Mouse (Mus musculus) limb, embryonic 15.5 days (tissue): ENCODE measurements around the gene Gm5798. TPM values are rescaled to one million over a fixed set of nuclear protein-coding genes. Genes with fewer than 3 reads are reported as not detected.
"Not testable (repeated sequence)": the region's sequence is repeated elsewhere in the genome, so short reads cannot be mapped to it uniquely, and the experiment has no call there.

Experiments used
- ATAC-seq: fragments of 200-750 bp; cut with Nextera tagmentation; 2 replicates; pipeline ENCODE4 v1.8.0; 2017; ENCODE audit warnings: low read depth, moderate TSS enrichment; ENCODE audit not compliant: insufficient number of reproducible peaks, low FRiP score, low TSS enrichment
- H3K27ac ChIP-seq: fragments of 300-500 bp; sonication (generic); 2 replicates; pipeline ENCODE4 v1.5.1; 2015; ENCODE audit warnings: moderate library complexity, mild to moderate bottlenecking, inconsistent platforms
- H3K27me3 ChIP-seq: fragments of 300-500 bp; sonication (generic); 2 replicates; pipeline ENCODE4 v1.6.1; 2015; ENCODE audit warnings: inconsistent platforms
- H3K36me3 ChIP-seq: fragments of 300-500 bp; sonication (generic); 2 replicates; pipeline ENCODE4 v1.6.1; 2015; ENCODE audit warnings: inconsistent platforms
- H3K4me1 ChIP-seq: fragments of 300-500 bp; sonication (generic); 2 replicates; pipeline ENCODE4 v1.6.1; 2015; ENCODE audit warnings: inconsistent platforms
- H3K4me2 ChIP-seq: fragments of 300-500 bp; sonication (generic); 2 replicates; pipeline ENCODE4 v1.6.1; 2015; ENCODE audit warnings: mild to moderate bottlenecking, inconsistent platforms
- H3K4me3 ChIP-seq: fragments of 300-500 bp; sonication (generic); 2 replicates; pipeline ENCODE4 v1.5.1; 2015; ENCODE audit warnings: mild to moderate bottlenecking, inconsistent platforms
- H3K9ac ChIP-seq: fragments of 300-500 bp; sonication (generic); 2 replicates; pipeline ENCODE4 v1.6.1; 2015; ENCODE audit warnings: inconsistent platforms
- H3K9me3 ChIP-seq: fragments of 300-500 bp; sonication (generic); 2 replicates; pipeline ENCODE4 v1.6.1; 2016; ENCODE audit warnings: inconsistent platforms
- WGBS: fragments of 180-500 bp; shearing (Covaris S2); methylation state at CpG from one replicate; pipeline ENCODE4 v1.1.7; 2015; 5-methylcytosine and 5-hydroxymethylcytosine counted together
- polyA plus RNA-seq: library from polyadenylated mRNA; unstranded; fragments of >200 nt; fragmentation: Nextera tagmentation; extraction: Ambion mirVana; gene quantifications from 2 replicates; pipeline ENCODE4 v1.2.1, GENCODE M21; 2015

Gm5798 gene
- not detected in 2 replicates for polyA plus RNA-seq

GRCm38 (mm10) chr14:41348309-41348708 is at the start of gene Gm5798:
Gm5798 (plus strand) TSS chr14:41348609.
- H3K27ac ChIP-seq, H3K27me3 ChIP-seq, H3K4me1 ChIP-seq, H3K9ac ChIP-seq, H3K4me3 ChIP-seq, H3K4me2 ChIP-seq, H3K9me3 ChIP-seq, H3K36me3 ChIP-seq, ATAC-seq: not testable (repeated sequence)
- WGBS: 61% methylated on average over 2 of the region's 2 CpGs

- no CpG with 5 or more reads among the region's 3 CpGs for WGBS
- H3K27me3 ChIP-seq, H3K4me3 ChIP-seq, ATAC-seq, H3K4me1 ChIP-seq, H3K9ac ChIP-seq, H3K27ac ChIP-seq, H3K9me3 ChIP-seq, H3K4me2 ChIP-seq, H3K36me3 ChIP-seq: not testable (repeated sequence)
Observed at GRCm38 (mm10) chr14:41386279-41386678, 37.9 kb downstream of the Gm5798 start, which contains the start of gene Gm7945. Gm7945 (minus strand) TSS chr14:41386379.

Other genes with a start within 250 kb of the Gm5798 start
- gene Mat1a, start 243.6 kb upstream of the Gm5798 start, polyA plus RNA-seq: 0.13 TPM in 1 of 2 replicates, not detected in the other
- gene Sftpa1, start 216.8 kb upstream of the Gm5798 start, polyA plus RNA-seq: not detected in 2 replicates
- not detected in 2 replicates for gene Mbl1, start 197.2 kb upstream of the Gm5798 start, polyA plus RNA-seq
- gene Sftpd, start 163.5 kb upstream of the Gm5798 start, polyA plus RNA-seq: 0.79 and 1.1 TPM in 2 replicates
- not detected in 2 replicates for gene Gm2832, start 69.8 kb upstream of the Gm5798 start, polyA plus RNA-seq
- gene Gm7945, start 37.8 kb downstream of the Gm5798 start, polyA plus RNA-seq: not detected in 2 replicates
- gene Gm6482, start 59.7 kb downstream of the Gm5798 start, polyA plus RNA-seq: not detected in 2 replicates
- gene Gm7954, start 104.9 kb downstream of the Gm5798 start, polyA plus RNA-seq: not detected in 2 replicates
- gene Gm3486, start 140.9 kb downstream of the Gm5798 start, polyA plus RNA-seq: not detected in 2 replicates
- gene Gm7970, start 207.0 kb downstream of the Gm5798 start, polyA plus RNA-seq: not detected in 2 replicates
- not detected in 2 replicates for gene 1700049E17Rik2, start 224.6 kb downstream of the Gm5798 start, polyA plus RNA-seq